Mouse (Mus musculus) lung, postnatal 0 days (tissue): ENCODE data around the gene Rilp. TPM values are rescaled to one million over a fixed set of nuclear protein-coding genes. Genes with fewer than 3 reads are reported as not detected.

Experiments
- ATAC-seq: fragments of 200-750 bp; cut with Nextera tagmentation; 2 replicates; pipeline ENCODE4 v1.8.0; 2017; ENCODE audit warnings: moderate library complexity
- DNase-seq: peaks from one replicate; pipeline ENCODE4 v3.0.0-alpha.2; 2016; ENCODE audit warnings: low spot score
- H3K27ac ChIP-seq: fragments of 300-500 bp; sonication (generic); 2 replicates; pipeline ENCODE4 v1.5.1; 2014; ENCODE audit warnings: antibody characterized with exemption, mild to moderate bottlenecking, low read length, mixed read lengths
- H3K27me3 ChIP-seq: fragments of 300-500 bp; sonication (generic); replicated peaks from 2 replicates; pipeline ENCODE4 v1.6.1; 2014; ENCODE audit warnings: low read length, mixed read lengths; ENCODE audit not compliant: insufficient read depth
- H3K36me3 ChIP-seq: fragments of 300-500 bp; sonication (generic); 2 replicates; pipeline ENCODE4 v1.6.1; 2014; ENCODE audit warnings: low read length, mixed read lengths; ENCODE audit not compliant: insufficient read depth
- H3K4me1 ChIP-seq: fragments of 300-500 bp; sonication (generic); 2 replicates; pipeline ENCODE4 v1.6.1; 2014; ENCODE audit warnings: antibody characterized with exemption, low read depth, low read length, mixed read lengths; ENCODE audit not compliant: insufficient read depth
- H3K4me2 ChIP-seq: fragments of 300-500 bp; sonication (generic); replicated peaks from 2 replicates; pipeline ENCODE4 v1.6.1; 2014; ENCODE audit warnings: low read depth, mild to moderate bottlenecking, low read length, moderate library complexity, mixed read lengths
- H3K4me3 ChIP-seq: fragments of 300-500 bp; sonication (generic); 2 replicates; pipeline ENCODE4 v1.5.1; 2014; ENCODE audit warnings: low read depth, low read length
- H3K9ac ChIP-seq: fragments of 300-500 bp; sonication (generic); replicated peaks from 2 replicates; pipeline ENCODE4 v1.6.1; 2014; ENCODE audit warnings: low read depth, mild to moderate bottlenecking
- H3K9me3 ChIP-seq: fragments of 300-500 bp; sonication (generic); 2 replicates; pipeline ENCODE4 v1.6.1; 2016; ENCODE audit warnings: low read length, mixed read lengths
- CTCF ChIP-seq: IDR thresholded peaks from 2 replicates; pipeline ENCODE4 v1.5.1; 2016; ENCODE audit warnings: antibody characterized with exemption, mild to moderate bottlenecking
- EP300 ChIP-seq: IDR thresholded peaks from 2 replicates; pipeline ENCODE4 v1.6.1; 2016; ENCODE audit warnings: antibody characterized with exemption, mild to moderate bottlenecking, control low read depth
- WGBS: fragments of 180-500 bp; shearing (Covaris S2); extraction: QIAGEN DNeasy Blood & Tissue Kit; methylation state at CpG from one replicate; pipeline ENCODE4 v1.1.7; 2014; 5-methylcytosine and 5-hydroxymethylcytosine counted together
- polyA plus RNA-seq: library from polyadenylated mRNA; unstranded; fragments of >200 nt; fragmentation: Nextera tagmentation; extraction: Ambion mirVana; gene quantifications from 2 replicates; pipeline ENCODE4 v1.2.1, GENCODE M21; 2015

Rilp gene
- polyA plus RNA-seq, 1 experiment from 2014 or later, result 15.7 TPM

- Histone ChIP-seq H3K9me3 (no peaks in the 10 kb centered on the region), H3K4me1 (peaks cover 19% of the 10 kb centered on the region), H3K36me3 (no peaks in the 10 kb centered on the region), H3K4me2 (no peak overlapping the region), H3K27me3 (no peaks in the 10 kb centered on the region), H3K9ac (no peak overlapping the region), H3K27ac (no peak overlapping the region), H3K4me3 (no peak overlapping the region)
- 67% methylated on average over 13 of the region's 13 CpGs for WGBS
- TF ChIP-seq EP300 (no peak), CTCF (no peak)
- DNase-seq (no peak), ATAC-seq (no peak)
Observed at GRCm38 (mm10) chr11:75538970-75539299, 29.0 kb downstream of the Rilp start.

- no peak overlapping the region for H3K4me3 ChIP-seq
- no peaks in the 10 kb centered on the region for H3K9me3 ChIP-seq
- 77% methylated on average over 8 of the region's 8 CpGs for WGBS
- peaks cover 19% of the 10 kb centered on the region for H3K4me1 ChIP-seq
- no peak for DNase-seq
- TF ChIP-seq EP300 (no peak), CTCF (no peak)
- no peaks in the 10 kb centered on the region for H3K36me3 ChIP-seq
- 0 out of 2 replicates have a peak overlapping the region, but pooled peaks have one; percentile 14 for H3K27ac ChIP-seq
- no peak for ATAC-seq
- H3K27me3 ChIP-seq, result no peaks in the 10 kb centered on the region
- no peak overlapping the region for H3K9ac ChIP-seq
- no peak overlapping the region for H3K4me2 ChIP-seq
Observed at GRCm38 (mm10) chr11:75540209-75540608, 30.3 kb downstream of the Rilp start.

GRCm38 (mm10) chr11:75540710-75541581, 31.1 kb downstream of the Rilp start:
- H3K27me3 ChIP-seq, result no peaks in the 10 kb centered on the region
- no peak overlapping the region for H3K4me2 ChIP-seq
- no peaks in the 10 kb centered on the region for H3K9me3 ChIP-seq
- H3K36me3 ChIP-seq, result no peaks in the 10 kb centered on the region
- no peak overlapping the region for H3K9ac ChIP-seq
- WGBS, result 53% methylated on average over 19 of the region's 19 CpGs
- TF ChIP-seq CTCF (0 out of 2 replicates have a peak, but pooled peaks have one; percentile 2), EP300 (peak; percentile 53; the same call in 1 of the 2 replicates)
- H3K27ac ChIP-seq, result peak overlapping the region; percentile 63
- H3K4me1 ChIP-seq, result peaks cover 19% of the 10 kb centered on the region
- peak; percentile 80 for DNase-seq
- peak; percentile 67 for ATAC-seq
- no peak overlapping the region for H3K4me3 ChIP-seq

GRCm38 (mm10) chr11:75544713-75545112, 34.8 kb downstream of the Rilp start:
- no peak overlapping the region for H3K27ac ChIP-seq
- 80% methylated on average over 9 of the region's 9 CpGs for WGBS
- no peak for ATAC-seq
- no peaks in the 10 kb centered on the region for H3K36me3 ChIP-seq
- H3K4me3 ChIP-seq, result no peak overlapping the region
- no peak overlapping the region for H3K4me2 ChIP-seq
- TF ChIP-seq EP300 (no peak), CTCF (no peak)
- DNase-seq, result no peak
- H3K9me3 ChIP-seq, result no peaks in the 10 kb centered on the region
- H3K27me3 ChIP-seq, result no peaks in the 10 kb centered on the region
- H3K9ac ChIP-seq, result no peak overlapping the region
- H3K4me1 ChIP-seq, result peaks cover 11% of the 10 kb centered on the region; the same call in 1 of the 2 replicates

- Histone ChIP-seq H3K9ac (no peak overlapping the region), H3K4me1 (peaks cover 10% of the 10 kb centered on the region; the same call in 1 of the 2 replicates), H3K36me3 (no peaks in the 10 kb centered on the region), H3K27ac (0 out of 2 replicates have a peak overlapping the region, but pooled peaks have one; percentile 21), H3K9me3 (no peaks in the 10 kb centered on the region), H3K4me3 (no peak overlapping the region), H3K4me2 (no peak overlapping the region), H3K27me3 (no peaks in the 10 kb centered on the region)
- ATAC-seq, result no peak
- WGBS, result 60% methylated on average over 4 of the region's 4 CpGs
- TF ChIP-seq EP300 (no peak), CTCF (no peak)
- no peak for DNase-seq
Observed at GRCm38 (mm10) chr11:75546057-75546456, 36.2 kb downstream of the Rilp start.

GRCm38 (mm10) chr11:75549658-75550111, 39.8 kb downstream of the Rilp start:
- H3K27me3 ChIP-seq, result no peaks in the 10 kb centered on the region
- H3K27ac ChIP-seq, result peak overlapping the region; percentile 94
- no peak for TF ChIP-seq CTCF
- peak; percentile 99 for TF ChIP-seq EP300
- H3K4me2 ChIP-seq, result no peak overlapping the region
- H3K9me3 ChIP-seq, result no peaks in the 10 kb centered on the region
- ATAC-seq (peak; percentile 85), DNase-seq (peak; percentile 93)
- no peaks in the 10 kb centered on the region for H3K36me3 ChIP-seq
- no peak overlapping the region for H3K9ac ChIP-seq
- no peak overlapping the region for H3K4me3 ChIP-seq
- WGBS, result 16% methylated on average over 5 of the region's 5 CpGs
- peaks cover 26% of the 10 kb centered on the region; the same call in 1 of the 2 replicates for H3K4me1 ChIP-seq
